Mouse (Mus musculus) intestine, embryonic 15.5 days (tissue): Measurements from ENCODE around the gene Rlbp1. TPM values are rescaled to one million over a fixed set of nuclear protein-coding genes. Genes with fewer than 3 reads are reported as not detected.

Source experiments
- ATAC-seq: fragments of 200-750 bp; cut with Nextera tagmentation; 2 replicates; pipeline ENCODE4 v1.8.0; 2017; ENCODE audit warnings: moderate TSS enrichment, moderate library complexity
- H3K27ac ChIP-seq: fragments of 300-500 bp; sonication (generic); 2 replicates; pipeline ENCODE4 v1.5.1; 2015; ENCODE audit warnings: mild to moderate bottlenecking, inconsistent platforms
- H3K27me3 ChIP-seq: fragments of 300-500 bp; sonication (generic); replicated peaks from 2 replicates; pipeline ENCODE4 v1.6.1; 2015; ENCODE audit warnings: inconsistent platforms
- H3K36me3 ChIP-seq: fragments of 300-500 bp; sonication (generic); 2 replicates; pipeline ENCODE4 v1.6.1; 2015; ENCODE audit warnings: inconsistent platforms
- H3K4me1 ChIP-seq: fragments of 300-500 bp; sonication (generic); replicated peaks from 2 replicates; pipeline ENCODE4 v1.6.1; 2015; ENCODE audit warnings: inconsistent platforms
- H3K4me2 ChIP-seq: fragments of 300-500 bp; sonication (generic); replicated peaks from 2 replicates; pipeline ENCODE4 v1.6.1; 2015; ENCODE audit warnings: mild to moderate bottlenecking, inconsistent platforms
- H3K4me3 ChIP-seq: fragments of 300-500 bp; sonication (generic); replicated peaks from 2 replicates; pipeline ENCODE4 v1.5.1; 2015; ENCODE audit warnings: inconsistent platforms
- H3K9ac ChIP-seq: fragments of 300-500 bp; sonication (generic); 2 replicates; pipeline ENCODE4 v1.6.1; 2015; ENCODE audit warnings: inconsistent platforms
- H3K9me3 ChIP-seq: fragments of 300-500 bp; sonication (generic); 2 replicates; pipeline ENCODE4 v1.6.1; 2016; ENCODE audit warnings: inconsistent platforms
- WGBS: fragments of 180-500 bp; shearing (Covaris S2); methylation state at CpG from one replicate; pipeline ENCODE4 v1.1.7; 2015; 5-methylcytosine and 5-hydroxymethylcytosine counted together
- polyA plus RNA-seq: library from polyadenylated mRNA; unstranded; fragments of >200 nt; fragmentation: Nextera tagmentation; extraction: Ambion mirVana; gene quantifications from 2 replicates; pipeline ENCODE4 v1.2.1, GENCODE M21; 2015

Rlbp1 gene
- polyA plus RNA-seq, 1 experiment from 2014 or later: 0.24 TPM

DNA sequence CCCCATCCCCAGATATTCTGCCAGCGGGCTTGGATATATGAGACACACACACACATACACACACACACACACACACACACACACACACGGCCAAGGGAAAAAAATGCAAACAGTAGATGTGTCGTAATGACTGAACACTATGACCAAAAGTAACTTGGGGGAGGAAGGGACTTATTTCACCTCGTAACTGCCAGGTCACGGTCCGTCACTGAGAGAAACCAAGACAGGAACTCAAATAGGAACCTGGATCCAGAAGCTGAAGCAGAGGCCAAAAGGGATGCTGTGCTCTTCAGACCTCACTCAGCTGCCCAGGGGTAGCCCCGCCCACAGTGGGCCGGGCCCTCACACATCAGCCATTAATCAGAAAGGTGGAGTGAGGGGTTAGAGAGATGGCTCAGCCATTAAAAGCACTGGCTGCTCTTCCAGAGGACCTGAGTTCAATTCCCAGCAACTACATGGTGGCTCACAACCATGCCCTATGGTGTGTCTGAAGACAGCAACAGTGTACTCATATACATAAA is 40.2 kb downstream of the Rlbp1 start:
- H3K4me2 ChIP-seq: no peak overlapping the region
- no peak overlapping the region for H3K4me3 ChIP-seq
- H3K27ac ChIP-seq: no peak overlapping the region
- peaks cover 19% of the 10 kb centered on the region for H3K36me3 ChIP-seq
- 81% methylated on average over 8 of the region's 8 CpGs for WGBS
- no peaks in the 10 kb centered on the region for H3K27me3 ChIP-seq
- ATAC-seq: no peak
- H3K4me1 ChIP-seq: no peaks in the 10 kb centered on the region
- H3K9me3 ChIP-seq: no peaks in the 10 kb centered on the region
- no peak overlapping the region for H3K9ac ChIP-seq

DNA sequence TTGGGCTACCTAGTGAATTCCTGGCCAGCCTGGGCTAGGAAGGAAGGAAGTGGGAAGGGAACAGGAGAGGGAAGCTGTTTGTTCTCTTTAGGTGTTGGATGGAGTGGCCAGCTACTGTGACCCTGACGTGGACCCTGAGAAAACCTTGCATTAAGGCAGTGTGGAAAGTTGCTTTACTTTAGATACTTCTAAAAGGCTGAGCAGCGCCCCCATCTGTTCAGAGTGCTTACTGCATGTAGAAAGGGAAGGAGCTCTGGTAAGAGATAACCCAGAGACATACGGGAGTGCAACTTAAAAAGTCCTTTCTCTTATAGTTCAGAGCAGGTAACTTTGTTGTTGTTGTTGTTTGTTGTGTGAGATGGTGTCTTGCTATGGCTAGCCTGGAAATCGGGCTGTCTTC is 40.9 kb downstream of the Rlbp1 start:
- Histone ChIP-seq H3K9me3 (no peaks in the 10 kb centered on the region), H3K4me2 (no peak overlapping the region), H3K4me3 (no peak overlapping the region), H3K9ac (no peak overlapping the region), H3K27ac (no peak overlapping the region), H3K4me1 (no peaks in the 10 kb centered on the region), H3K36me3 (peaks cover 15% of the 10 kb centered on the region), H3K27me3 (no peaks in the 10 kb centered on the region)
- WGBS: 58% methylated on average over 4 of the region's 4 CpGs
- 0 out of 2 replicates have a peak, but pooled peaks have one; percentile 43 for ATAC-seq

DNA sequence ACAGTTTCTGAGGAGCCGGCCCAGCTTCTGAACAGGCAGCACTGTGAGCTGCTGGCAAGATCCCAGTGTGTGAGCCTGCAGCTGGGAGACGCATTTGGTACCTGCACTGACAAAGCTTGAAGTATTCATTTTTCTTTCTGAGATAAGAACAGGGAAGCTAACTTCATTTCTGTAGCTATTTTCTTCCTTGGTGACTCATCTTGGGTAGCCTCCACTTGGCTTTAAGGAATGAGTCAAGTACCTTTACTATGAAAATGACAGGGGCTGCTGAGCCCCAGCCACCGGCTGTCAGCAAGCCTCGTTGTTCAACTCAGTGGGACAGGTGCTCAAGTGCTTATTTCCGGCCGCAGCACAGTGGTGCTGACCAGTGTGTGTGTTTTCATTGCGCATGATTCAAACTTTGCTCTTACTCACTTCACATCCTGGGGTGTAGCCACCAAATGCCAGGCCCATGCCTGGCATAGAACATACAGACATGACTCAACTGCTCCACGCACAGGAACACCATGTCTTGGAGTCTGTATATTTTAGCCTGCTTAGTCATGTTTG is 50.4 kb downstream of the Rlbp1 start:
- H3K27ac ChIP-seq: no peak overlapping the region
- WGBS: 89% methylated on average over 8 of the region's 8 CpGs
- H3K9ac ChIP-seq: no peak overlapping the region
- no peaks in the 10 kb centered on the region for H3K4me1 ChIP-seq
- no peak for ATAC-seq
- H3K9me3 ChIP-seq: no peaks in the 10 kb centered on the region
- H3K27me3 ChIP-seq: no peaks in the 10 kb centered on the region
- H3K36me3 ChIP-seq: no peaks in the 10 kb centered on the region
- H3K4me2 ChIP-seq: no peak overlapping the region
- H3K4me3 ChIP-seq: no peak overlapping the region

DNA sequence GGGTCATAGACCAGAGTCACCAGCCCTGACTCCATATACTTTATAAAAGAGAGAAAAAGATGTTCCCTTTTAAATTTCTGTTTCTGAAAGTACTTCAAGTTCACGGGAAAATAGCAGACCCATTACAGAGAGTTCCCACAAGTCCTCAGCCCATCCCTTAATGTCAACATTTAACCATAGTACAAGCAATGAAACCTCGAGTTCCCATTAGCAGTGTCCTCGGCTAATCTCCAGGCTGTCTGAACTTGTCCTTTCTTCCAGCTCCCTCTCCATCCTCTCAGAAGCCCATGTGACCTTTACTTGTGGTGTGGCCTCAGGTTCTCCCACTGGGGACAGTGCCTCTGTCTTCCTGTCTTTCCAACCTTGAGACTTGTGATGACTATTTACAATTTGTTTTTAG is 53.4 kb downstream of the Rlbp1 start:
- Histone ChIP-seq H3K36me3 (peaks cover 14% of the 10 kb centered on the region), H3K4me3 (no peak overlapping the region), H3K4me2 (no peak overlapping the region), H3K27ac (no peak overlapping the region), H3K27me3 (no peaks in the 10 kb centered on the region), H3K9ac (no peak overlapping the region), H3K4me1 (no peaks in the 10 kb centered on the region), H3K9me3 (no peaks in the 10 kb centered on the region)
- WGBS: 47% methylated on average over 3 of the region's 3 CpGs
- ATAC-seq: no peak

DNA sequence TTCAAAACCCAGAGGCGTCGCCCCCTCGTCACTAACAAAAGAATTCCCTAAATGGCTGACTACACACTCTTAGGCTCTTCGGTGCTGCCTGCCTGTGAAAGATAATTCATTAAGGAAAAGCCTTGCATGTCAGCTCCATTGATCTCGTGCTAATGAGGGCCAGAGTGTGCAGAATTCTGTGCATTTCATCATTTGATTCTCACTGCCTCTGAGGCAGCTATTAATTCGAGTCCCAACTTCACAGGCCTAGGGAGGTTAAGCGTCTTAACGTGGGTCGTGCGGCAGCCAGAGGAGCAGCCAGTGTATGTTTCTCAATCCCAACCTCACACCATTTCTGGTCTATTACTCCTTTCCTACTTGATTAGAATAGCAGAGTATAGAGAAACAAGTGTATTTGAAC is 55.7 kb downstream of the Rlbp1 start:
- H3K27me3 ChIP-seq: no peaks in the 10 kb centered on the region
- H3K27ac ChIP-seq: no peak overlapping the region
- no peak for ATAC-seq
- peaks cover 23% of the 10 kb centered on the region for H3K36me3 ChIP-seq
- H3K9me3 ChIP-seq: no peaks in the 10 kb centered on the region
- WGBS: 83% methylated on average over 10 of the region's 10 CpGs
- H3K9ac ChIP-seq: no peak overlapping the region
- no peak overlapping the region for H3K4me3 ChIP-seq
- H3K4me2 ChIP-seq: no peak overlapping the region
- no peaks in the 10 kb centered on the region for H3K4me1 ChIP-seq

DNA sequence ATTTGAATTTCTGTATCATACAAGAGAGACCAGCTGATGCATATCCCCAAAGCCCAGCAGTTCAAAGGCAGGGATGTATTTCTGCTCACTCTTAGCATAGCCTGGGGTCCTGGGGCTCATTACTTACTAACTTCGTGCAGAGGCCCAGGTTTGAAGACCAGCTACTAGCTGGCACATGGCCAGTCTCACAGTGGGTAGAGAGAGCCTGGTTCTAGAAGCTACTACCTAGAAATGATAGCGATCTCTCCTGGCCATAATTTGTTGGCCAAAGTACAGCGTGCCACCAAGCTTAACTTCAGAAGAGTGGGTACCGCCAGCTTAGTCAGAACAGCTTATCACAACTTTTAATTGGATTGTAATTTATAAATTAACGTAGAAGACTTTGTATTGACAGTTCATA is 58.1 kb downstream of the Rlbp1 start:
- 80% methylated on average over 5 of the region's 5 CpGs for WGBS
- no peak for ATAC-seq
- H3K4me2 ChIP-seq: no peak overlapping the region
- H3K4me3 ChIP-seq: no peak overlapping the region
- H3K27me3 ChIP-seq: no peaks in the 10 kb centered on the region
- no peak overlapping the region for H3K27ac ChIP-seq
- H3K36me3 ChIP-seq: peaks cover 27% of the 10 kb centered on the region
- no peak overlapping the region for H3K9ac ChIP-seq
- no peaks in the 10 kb centered on the region for H3K4me1 ChIP-seq
- no peaks in the 10 kb centered on the region for H3K9me3 ChIP-seq

Other genes starting within 250 kb of the Rlbp1 start
- 172 and 174 TPM in 2 replicates for gene Mfge8, start 238.0 kb downstream of the Rlbp1 start, polyA plus RNA-seq
- gene Abhd2, start 113.8 kb downstream of the Rlbp1 start, polyA plus RNA-seq: 14.3 and 16.3 TPM in 2 replicates
- 7.9 and 8.6 TPM in 2 replicates for gene Fanci, start 4.9 kb upstream of the Rlbp1 start, polyA plus RNA-seq
- 34.7 and 39.9 TPM in 2 replicates for gene Polg, start 79.3 kb upstream of the Rlbp1 start, polyA plus RNA-seq
- gene Rhcg, start 230.6 kb upstream of the Rlbp1 start, polyA plus RNA-seq: 0.34 TPM in 1 of 2 replicates, not detected in the other